Mouse (Mus musculus) heart, postnatal 36 days (tissue): ENCODE measurements around the gene Ncor2. TPM values are rescaled to one million over a fixed set of nuclear protein-coding genes. Genes with fewer than 3 reads are reported as not detected.

ENCODE experiments used
- DNase-seq, 2 experiments: peaks; one replicate each; pipeline ENCODE4 v3.0.0; 2021 to 2022
- intact Hi-C: fragments of 180-260 bp; cut with DNase I; formaldehyde crosslinking; loops from one replicate; pipeline ENCODE4 v1.15.1; 2025
- total RNA-seq, 2 experiments: library from RNA; stranded (reverse); gene quantifications; 2 replicates each; pipeline ENCODE4 v1.2.3; 2021

Ncor2 gene
- total RNA-seq, 2 experiments from 2014 or later, result 70.5 to 74.8 TPM

DNA sequence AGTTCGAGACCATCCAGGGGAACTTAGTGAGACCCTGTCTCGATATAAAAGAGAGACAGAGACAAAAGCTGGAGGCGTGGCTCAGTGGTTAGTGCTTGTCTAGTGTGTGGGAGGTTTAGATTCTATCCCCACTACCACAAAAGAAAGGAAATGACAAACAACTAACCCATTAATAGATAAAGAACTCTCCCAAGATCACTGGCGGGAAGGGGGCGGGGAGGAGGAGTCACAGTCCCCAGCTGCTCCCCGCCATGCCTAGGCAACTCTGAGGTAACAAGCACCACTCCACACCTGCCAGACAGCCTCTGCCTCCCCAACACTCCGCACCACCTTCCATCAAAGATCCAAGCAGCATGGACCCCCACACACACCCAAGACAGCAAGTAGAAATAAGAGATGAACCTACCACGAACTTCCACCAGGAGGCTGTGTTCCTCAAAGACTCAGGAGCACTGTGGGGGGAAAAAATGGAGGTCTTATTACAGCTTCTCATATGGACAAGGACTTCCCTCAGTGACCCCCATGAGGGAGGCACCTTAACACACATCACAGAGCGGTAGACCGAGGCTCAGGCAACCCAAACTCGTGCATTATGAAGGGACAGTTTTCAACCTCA is 25.7 kb downstream of the Ncor2 start:
- DNase-seq, result no peak
- intact Hi-C loops, result no loop called here

- intact Hi-C loops, result no loop called here
- DNase-seq, result peak in 1 of 2 experiments; percentile 24
Observed at GRCm38 (mm10) chr5:125151872-125152534, 27.0 kb downstream of the Ncor2 start.

GRCm38 (mm10) chr5:125150951-125151564 is 28.0 kb downstream of the Ncor2 start:
- intact Hi-C loops, result no loop called here
- peak in 1 of 2 experiments; percentile 34 for DNase-seq

GRCm38 (mm10) chr5:125149142-125149541 is 29.9 kb downstream of the Ncor2 start:
- intact Hi-C loops, result no loop called here
- DNase-seq, result peak; percentile 49 to 56

DNA sequence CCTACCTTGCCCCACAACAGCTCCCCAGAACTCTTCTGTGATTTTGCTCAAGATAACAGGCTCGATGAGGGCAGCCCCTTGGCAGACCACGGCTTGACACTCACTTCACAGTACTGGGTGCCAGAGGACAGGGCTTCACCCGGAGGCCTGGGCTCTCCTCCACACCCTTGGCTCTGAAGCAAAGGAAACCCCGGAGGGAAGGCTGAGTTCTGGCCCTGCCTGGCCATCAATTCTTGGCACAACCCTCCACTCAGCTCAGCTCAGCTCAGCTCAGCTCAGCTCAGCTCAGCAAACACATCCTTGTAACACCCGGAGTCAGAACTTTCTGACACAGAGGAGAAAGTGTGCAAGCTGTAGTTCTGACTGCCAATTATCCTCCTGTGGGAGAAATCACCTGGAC is 30.3 kb downstream of the Ncor2 start:
- intact Hi-C loops, result no loop called here
- DNase-seq, result peak; percentile 71 to 77

DNA sequence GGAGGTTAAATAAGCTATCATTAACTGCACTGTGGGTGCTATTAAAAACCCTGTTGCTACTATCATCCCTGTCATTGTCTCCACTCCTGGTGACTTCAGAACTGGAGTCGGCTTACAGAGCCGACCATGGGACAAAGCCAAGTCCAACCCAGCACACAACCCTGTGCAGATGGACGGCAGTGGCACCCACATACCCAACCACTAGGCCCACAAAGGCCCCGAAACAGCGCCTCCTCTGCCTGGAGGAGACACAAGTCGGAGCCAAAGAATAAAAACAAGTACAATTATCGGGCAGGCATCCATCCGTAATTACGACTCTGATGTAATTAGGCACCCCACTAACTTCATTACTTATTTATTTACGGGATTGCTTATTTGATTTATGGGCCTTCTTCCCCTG is 30.8 kb downstream of the Ncor2 start:
- DNase-seq, result peak in 1 of 2 experiments; percentile 22
- intact Hi-C loops, result no loop called here

DNA sequence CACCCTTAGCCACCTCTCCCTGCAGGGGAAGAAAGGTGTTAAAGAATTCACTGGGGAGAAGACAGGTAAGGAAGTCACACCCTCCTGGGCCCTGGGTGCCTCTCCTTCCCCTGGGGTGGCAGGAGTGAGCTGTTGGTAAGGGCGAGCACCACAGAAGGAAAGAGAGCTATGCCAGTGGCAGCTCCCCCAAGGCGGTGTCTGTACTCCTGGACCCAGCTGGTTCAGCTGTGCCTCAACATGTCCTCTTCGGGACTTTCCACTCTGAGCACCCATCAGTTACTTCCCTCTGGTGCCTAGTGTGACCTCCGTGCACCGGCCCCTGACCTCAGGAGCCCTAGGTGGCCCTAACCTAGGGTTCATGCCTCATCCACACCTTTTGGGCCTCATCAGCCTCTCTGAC is 31.9 kb downstream of the Ncor2 start:
- intact Hi-C loops, result no loop called here
- DNase-seq, result no peak

DNA sequence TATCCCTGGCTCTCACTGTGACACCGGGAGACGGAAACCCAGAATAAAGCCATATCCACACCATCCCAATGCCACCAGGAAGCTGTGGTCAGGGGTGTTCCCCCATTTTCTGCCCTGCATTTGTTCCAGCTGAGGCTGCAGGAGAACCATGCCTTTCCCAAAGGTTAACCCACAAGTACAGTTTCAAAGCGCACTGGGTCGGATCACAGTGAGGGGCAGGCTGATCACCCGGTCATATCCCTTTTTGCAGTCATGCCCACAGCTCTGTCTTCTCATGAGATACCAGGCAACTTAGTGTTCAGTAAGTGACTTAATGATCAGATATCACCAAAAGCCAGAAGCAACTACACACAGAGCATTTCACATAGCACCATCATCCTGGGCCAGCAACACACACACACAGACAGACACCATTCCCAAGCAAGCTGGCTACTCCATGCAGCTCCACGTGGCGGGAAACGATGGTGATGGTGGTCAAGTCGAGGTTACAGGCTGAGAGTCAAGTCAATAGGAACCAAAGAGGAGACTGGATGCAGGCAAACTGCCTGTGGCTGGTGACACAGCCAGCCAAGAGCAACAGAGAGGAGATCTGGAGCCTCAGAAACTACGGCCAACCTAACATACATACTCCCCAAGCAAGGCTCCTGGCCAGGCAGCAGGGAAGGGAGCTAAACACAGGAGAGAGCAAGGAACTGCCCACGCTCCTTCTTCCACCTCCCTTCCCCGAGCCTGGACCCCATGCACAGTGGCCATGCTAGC is 35.7 kb downstream of the Ncor2 start:
- DNase-seq, result no peak
- intact Hi-C loops, result no loop called here

- intact Hi-C loops, result loop anchor here (1.0 to 2.0 kb wide), 2 partner anchors 35 to 36 kb away; no protein-coding TSS in a partner anchor
- peak in 1 of 2 experiments; percentile 31 for DNase-seq
Observed at GRCm38 (mm10) chr5:125141916-125142315, 37.1 kb downstream of the Ncor2 start.

DNA sequence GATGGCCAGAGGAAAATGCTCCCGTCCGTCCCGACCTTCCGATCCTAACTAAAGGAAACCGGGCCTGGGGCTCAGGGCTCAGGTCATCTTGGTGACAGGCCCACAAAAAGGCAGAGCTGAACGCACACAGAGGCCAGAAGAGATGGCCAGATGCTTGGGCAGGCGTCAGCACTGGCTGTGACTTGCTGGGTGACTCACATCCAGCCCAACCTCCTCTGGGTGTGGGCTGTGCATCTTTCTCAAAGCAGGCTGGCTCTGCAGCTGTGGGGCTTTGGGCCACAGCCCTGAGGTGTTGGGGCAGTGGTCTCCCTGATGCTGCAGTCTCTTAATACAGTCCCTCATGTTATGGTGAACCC is 37.5 kb downstream of the Ncor2 start:
- intact Hi-C loops, result loop anchor here (1.0 to 2.0 kb wide), 2 partner anchors 35 to 37 kb away; no protein-coding TSS in a partner anchor
- DNase-seq, result peak in 1 of 2 experiments; percentile 74

GRCm38 (mm10) chr5:125140832-125141524 is 38.0 kb downstream of the Ncor2 start:
- intact Hi-C loops, result loop anchor here (1.0 to 2.0 kb wide), 2 partner anchors 34 to 37 kb away; no protein-coding TSS in a partner anchor
- peak; percentile 99 to 100 for DNase-seq

- DNase-seq, result peak; percentile 82 to 84
- intact Hi-C loops, result loop anchor here (2.0 kb wide), 1 partner anchor 33 kb away; no protein-coding TSS in a partner anchor
Observed at GRCm38 (mm10) chr5:125140151-125140699, 38.8 kb downstream of the Ncor2 start.

GRCm38 (mm10) chr5:125139669-125140068 is 39.4 kb downstream of the Ncor2 start:
- intact Hi-C loops, result loop anchor here (2.0 kb wide), 1 partner anchor 33 kb away; no protein-coding TSS in a partner anchor
- DNase-seq, result no peak

GRCm38 (mm10) chr5:125138841-125139430 is 40.1 kb downstream of the Ncor2 start:
- intact Hi-C loops, result no loop called here
- DNase-seq, result no peak

DNA sequence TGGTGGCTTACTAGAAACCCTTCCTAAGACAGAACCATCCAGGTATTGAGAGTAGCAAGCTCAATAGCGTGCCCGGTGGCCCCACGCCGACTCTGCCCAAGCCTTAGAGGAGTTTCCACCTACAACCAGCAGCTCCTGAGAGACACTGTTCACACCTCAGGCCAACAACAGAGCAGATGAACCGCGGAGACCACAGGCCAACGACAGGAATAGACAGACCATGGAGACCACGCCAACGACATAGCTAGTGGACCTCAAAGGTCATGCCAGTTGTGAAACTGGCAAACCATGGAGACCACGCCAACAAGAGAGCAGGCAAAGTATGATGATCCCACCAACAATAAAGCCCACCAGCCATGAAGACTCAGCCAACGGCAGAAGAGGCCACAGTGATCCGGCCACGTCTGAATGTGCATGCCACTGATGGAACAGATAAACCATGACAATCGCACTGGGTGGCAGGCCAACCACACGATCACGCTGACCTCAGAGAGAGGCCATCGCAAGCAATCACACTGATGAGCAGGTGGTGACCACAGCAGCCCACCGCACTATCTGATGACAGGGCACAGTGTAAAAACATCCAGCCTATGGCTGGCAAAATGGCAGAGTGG is 41.2 kb downstream of the Ncor2 start:
- intact Hi-C loops, result no loop called here
- DNase-seq, result no peak

GRCm38 (mm10) chr5:125136996-125137671 is 41.9 kb downstream of the Ncor2 start:
- intact Hi-C loops, result no loop called here
- peak in 1 of 2 experiments; percentile 25 for DNase-seq

GRCm38 (mm10) chr5:125136296-125136995 is 42.6 kb downstream of the Ncor2 start:
- DNase-seq, result no peak
- intact Hi-C loops, result no loop called here
